Mouse (Mus musculus) heart, adult 2 months (tissue): ENCODE results near the gene Hopx. TPM values are rescaled to one million over a fixed set of nuclear protein-coding genes. Genes with fewer than 3 reads are reported as not detected.

ENCODE experiments used
- DNase-seq, 2 experiments: peaks; one replicate each; pipeline ENCODE4 v3.0.0; 2021
- H3K27ac ChIP-seq: fragments of 200-600 bp; 2 replicates; pipeline ENCODE4 v1.8.1; 2022
- H3K27me3 ChIP-seq: fragments of 200-500 bp; 2 replicates; pipeline ENCODE4 v1.6.1; 2012; ENCODE audit warnings: mild to moderate bottlenecking, low read length, inconsistent platforms, mixed read lengths; ENCODE audit not compliant: control insufficient read depth, insufficient read depth
- H3K36me3 ChIP-seq: fragments of 200-500 bp; 2 replicates; pipeline ENCODE4 v1.6.1; 2012; ENCODE audit warnings: low read length, inconsistent platforms; ENCODE audit not compliant: control insufficient read depth, insufficient read depth
- H3K4me1 ChIP-seq: fragments of 200-500 bp; 2 replicates; pipeline ENCODE4 v1.6.1; 2011; ENCODE audit warnings: low read length; ENCODE audit not compliant: control insufficient read depth, insufficient read depth
- H3K4me3 ChIP-seq: fragments of 200-600 bp; 2 replicates; pipeline ENCODE4 v1.8.1; 2022
- H3K79me2 ChIP-seq: fragments of 200-500 bp; replicated peaks from 2 replicates; pipeline ENCODE4 v1.6.1; 2012; ENCODE audit warnings: mild to moderate bottlenecking, inconsistent platforms, low read length, moderate library complexity, mixed read lengths; ENCODE audit not compliant: control insufficient read depth, insufficient read depth
- H3K9ac ChIP-seq: fragments of 200-500 bp; 2 replicates; pipeline ENCODE4 v1.6.1; 2012; ENCODE audit warnings: low read depth, mild to moderate bottlenecking, control low read depth, inconsistent platforms, low read length, mixed read lengths
- CTCF ChIP-seq: fragments of 200-600 bp; IDR thresholded peaks from 2 replicates; pipeline ENCODE4 v1.8.1; 2022; ENCODE audit warnings: antibody characterized with exemption, mild to moderate bottlenecking, moderate library complexity
- EP300 ChIP-seq: fragments of 200-500 bp; IDR thresholded peaks from 2 replicates; pipeline ENCODE4 v1.6.1; 2011; ENCODE audit warnings: low read depth, low read length, control low read depth; ENCODE audit not compliant: insufficient read depth
- POLR2A ChIP-seq: fragments of 200-500 bp; IDR thresholded peaks from 2 replicates; pipeline ENCODE4 v1.6.1; 2011; ENCODE audit warnings: mild to moderate bottlenecking, low read depth, low read length, control low read depth; ENCODE audit not compliant: insufficient read depth
- WGBS: fragments of 180-500 bp; shearing (Covaris S2); methylation state at CpG from one replicate; pipeline ENCODE4 v1.1.7; 2018; 5-methylcytosine and 5-hydroxymethylcytosine counted together
- intact Hi-C: fragments of 180-260 bp; cut with DNase I; formaldehyde crosslinking; loops from one replicate; pipeline ENCODE4 v1.15.1; 2025
- polyA plus RNA-seq: library from polyadenylated mRNA; depleted of rRNA; stranded (reverse); fragments of >200 nt; gene quantifications from 2 replicates; pipeline ENCODE4 v1.2.3, GENCODE M21; 2012
- total RNA-seq, 2 experiments: library from RNA; stranded (reverse); gene quantifications; 2 replicates each; pipeline ENCODE4 v1.2.3; 2021

The Hopx gene
- total and polyA plus RNA-seq, 3 experiments = 285 to 385 (median 367) TPM

GRCm38 (mm10) chr5:77136684-77137224 lies 21.8 kb upstream of the Hopx start:
- WGBS = 74% methylated on average over 4 of the region's 4 CpGs
- no peaks in the 10 kb centered on the region for H3K27me3 ChIP-seq
- no peak for TF ChIP-seq CTCF
- no peak for TF ChIP-seq POLR2A
- TF ChIP-seq EP300 = no peak
- peak overlapping the region; percentile 9; the same call in 1 of the 2 replicates for H3K27ac ChIP-seq
- intact Hi-C loops = no loop called here
- no peaks in the 10 kb centered on the region for H3K79me2 ChIP-seq
- peaks cover 7% of the 10 kb centered on the region; the same call in 1 of the 2 replicates for H3K4me1 ChIP-seq
- no peaks in the 10 kb centered on the region for H3K36me3 ChIP-seq
- H3K4me3 ChIP-seq = no peak overlapping the region
- H3K9ac ChIP-seq = no peak overlapping the region
- DNase-seq = no peak

DNA sequence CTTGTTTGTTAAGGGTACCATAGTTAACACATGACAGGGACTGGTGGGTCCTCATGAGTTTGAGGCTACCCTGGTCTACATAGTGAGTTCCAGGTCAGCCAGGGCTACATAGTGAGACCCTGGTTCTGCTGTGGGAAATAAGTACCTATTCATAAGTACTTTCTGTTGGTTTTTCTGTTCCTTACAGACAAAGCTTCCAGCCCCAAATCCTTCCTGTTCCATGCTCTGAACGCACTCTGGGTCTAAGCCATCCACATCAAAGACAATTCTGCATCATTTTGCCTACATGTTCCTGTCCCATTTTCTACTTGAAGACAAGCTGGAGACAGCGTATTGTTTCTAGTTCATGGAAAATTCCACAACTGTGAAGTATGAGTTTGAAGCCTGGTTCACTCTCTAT lies 20.0 kb upstream of the Hopx start:
- no peak overlapping the region for H3K4me3 ChIP-seq
- no peaks in the 10 kb centered on the region for H3K36me3 ChIP-seq
- WGBS = 92% methylated on average over 2 of the region's 2 CpGs
- intact Hi-C loops = no loop called here
- no peak overlapping the region for H3K9ac ChIP-seq
- no peaks in the 10 kb centered on the region for H3K79me2 ChIP-seq
- no peaks in the 10 kb centered on the region for H3K27me3 ChIP-seq
- H3K27ac ChIP-seq = no peak overlapping the region
- TF ChIP-seq POLR2A = no peak
- TF ChIP-seq EP300 = no peak
- no peak for TF ChIP-seq CTCF
- peaks cover 9% of the 10 kb centered on the region; the same call in 1 of the 2 replicates for H3K4me1 ChIP-seq
- DNase-seq = no peak

DNA sequence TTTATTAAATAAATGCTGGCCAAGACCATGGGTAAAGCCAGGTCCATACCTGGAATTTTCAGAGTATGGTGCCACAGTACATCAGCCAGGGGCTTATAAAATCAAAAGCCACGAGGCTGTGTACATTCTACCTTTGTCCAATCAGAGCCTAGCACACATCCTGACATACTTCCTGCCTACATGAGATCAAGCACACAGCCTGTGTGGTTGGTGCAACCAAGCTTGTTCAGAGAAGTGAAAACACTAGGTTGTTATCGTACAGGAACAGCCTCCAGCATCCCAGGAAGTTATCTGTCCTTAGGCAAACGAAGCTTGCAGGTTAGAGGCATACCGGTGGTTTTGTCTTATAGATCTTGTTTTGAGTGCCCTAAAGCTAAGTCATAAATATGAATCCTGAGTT lies 19.5 kb upstream of the Hopx start:
- DNase-seq = no peak
- no peak for TF ChIP-seq EP300
- no peak for TF ChIP-seq POLR2A
- TF ChIP-seq CTCF = no peak
- H3K36me3 ChIP-seq = no peaks in the 10 kb centered on the region
- H3K4me3 ChIP-seq = no peak overlapping the region
- intact Hi-C loops = no loop called here
- H3K27ac ChIP-seq = no peak overlapping the region; the same call in 1 of the 2 replicates
- H3K4me1 ChIP-seq = peaks cover 9% of the 10 kb centered on the region; the same call in 1 of the 2 replicates
- H3K9ac ChIP-seq = no peak overlapping the region
- 47% methylated on average over 4 of the region's 4 CpGs for WGBS
- no peaks in the 10 kb centered on the region for H3K79me2 ChIP-seq
- no peaks in the 10 kb centered on the region for H3K27me3 ChIP-seq

DNA sequence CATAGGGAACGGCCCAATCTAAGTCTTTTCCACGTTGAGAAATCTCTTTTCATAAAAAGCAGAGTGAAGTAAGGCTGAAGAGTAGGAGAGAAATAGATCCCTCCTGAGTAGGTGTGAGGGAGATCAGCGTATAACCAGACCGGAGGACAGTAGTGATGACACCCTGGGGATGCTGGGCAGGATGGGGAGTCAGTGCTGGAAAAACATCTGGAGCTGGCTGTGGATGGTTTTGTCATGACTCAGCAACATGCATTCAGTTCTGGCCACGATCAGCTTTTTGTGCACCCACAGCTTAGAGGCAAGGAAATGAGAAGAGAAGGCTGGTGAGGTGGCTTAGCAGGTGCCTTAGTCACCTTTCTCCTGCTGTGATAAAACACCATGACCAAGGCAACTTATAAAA lies 19.0 kb upstream of the Hopx start:
- Histone ChIP-seq H3K36me3 (no peaks in the 10 kb centered on the region), H3K4me3 (no peak overlapping the region), H3K79me2 (peaks cover 2% of the 10 kb centered on the region; the same call in 1 of the 2 replicates), H3K27me3 (no peaks in the 10 kb centered on the region), H3K27ac (no peak overlapping the region; the same call in 1 of the 2 replicates), H3K4me1 (peaks cover 9% of the 10 kb centered on the region; the same call in 1 of the 2 replicates), H3K9ac (no peak overlapping the region)
- no peak for DNase-seq
- 40% methylated on average over 5 of the region's 5 CpGs for WGBS
- intact Hi-C loops = no loop called here
- TF ChIP-seq POLR2A (no peak), CTCF (no peak), EP300 (no peak)

DNA sequence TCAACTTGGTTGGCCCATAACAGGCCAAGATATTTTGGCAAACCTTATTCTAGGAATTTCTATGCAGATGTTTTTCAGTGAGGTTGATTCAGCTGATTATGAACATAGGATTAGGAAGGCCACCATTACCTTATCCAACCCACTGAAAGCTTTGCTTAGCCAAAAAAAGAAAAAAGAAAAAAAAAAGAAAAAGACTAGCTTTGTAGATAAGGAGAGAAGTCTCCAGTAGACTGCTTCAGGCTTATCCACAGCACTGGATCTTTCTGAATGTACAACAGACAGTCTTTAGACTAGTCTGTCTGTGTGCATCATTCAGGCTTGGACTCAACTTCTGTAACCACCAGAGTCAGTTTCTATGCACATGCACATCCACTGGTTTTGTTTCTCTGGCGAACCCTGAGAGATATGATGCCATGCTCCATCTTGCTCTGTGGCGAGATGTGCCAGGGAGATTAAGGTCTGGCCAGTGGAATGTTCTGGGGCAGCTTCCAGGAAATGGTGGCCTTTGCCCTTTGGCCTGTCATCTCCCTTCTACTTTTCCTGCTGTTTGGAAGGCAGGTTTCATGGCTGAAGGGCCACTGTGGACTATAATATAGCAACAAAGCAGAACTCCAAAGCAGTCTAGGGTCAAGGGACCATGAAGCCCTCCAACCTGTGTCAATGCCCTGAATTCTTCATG lies 17.7 kb upstream of the Hopx start:
- no peaks in the 10 kb centered on the region for H3K36me3 ChIP-seq
- TF ChIP-seq CTCF = no peak
- TF ChIP-seq EP300 = no peak
- no peak for TF ChIP-seq POLR2A
- intact Hi-C loops = no loop called here
- no peak overlapping the region; the same call in 1 of the 2 replicates for H3K27ac ChIP-seq
- H3K27me3 ChIP-seq = no peaks in the 10 kb centered on the region
- DNase-seq = no peak
- no peak overlapping the region for H3K9ac ChIP-seq
- peaks cover 2% of the 10 kb centered on the region; the same call in 1 of the 2 replicates for H3K79me2 ChIP-seq
- 75% methylated on average over 2 of the region's 2 CpGs for WGBS
- no peak overlapping the region for H3K4me3 ChIP-seq
- H3K4me1 ChIP-seq = peaks cover 9% of the 10 kb centered on the region; the same call in 1 of the 2 replicates

GRCm38 (mm10) chr5:77131879-77132278 lies 17.0 kb upstream of the Hopx start:
- no peak for TF ChIP-seq POLR2A
- TF ChIP-seq EP300 = no peak
- TF ChIP-seq CTCF = no peak
- 92% methylated on average over 8 of the region's 8 CpGs for WGBS
- no peak for DNase-seq
- H3K4me1 ChIP-seq = peaks cover 9% of the 10 kb centered on the region; the same call in 1 of the 2 replicates
- H3K27ac ChIP-seq = peak overlapping the region; percentile 86
- intact Hi-C loops = no loop called here
- H3K79me2 ChIP-seq = peaks cover 2% of the 10 kb centered on the region; the same call in 1 of the 2 replicates
- H3K4me3 ChIP-seq = no peak overlapping the region
- H3K27me3 ChIP-seq = no peaks in the 10 kb centered on the region
- H3K36me3 ChIP-seq = no peaks in the 10 kb centered on the region
- H3K9ac ChIP-seq = no peak overlapping the region
